Mouse (Mus musculus): ENCODE measurements around the gene Lgr4. TPM values are rescaled to one million over a fixed set of nuclear protein-coding genes. Genes with fewer than 3 reads are reported as not detected.

Gene Lgr4
- polyA plus RNA-seq, 1 experiment from 2014 or later = 10.7 TPM

GRCm38 (mm10) chr2:109987946-109988345, 70.5 kb downstream of the Lgr4 start:
- Histone ChIP-seq H3K4me1 (replicated peaks) (peaks cover 64% of the 10 kb centered on the region), H3K9ac (no peak overlapping the region), H3K9me3 (no peaks in the 10 kb centered on the region), H3K27ac (replicated peaks) (no peak overlapping the region), H3K4me3 (no peak overlapping the region), H3K27me3 (no peaks in the 10 kb centered on the region), H3K4me2 (no peak overlapping the region), H3K36me3 (no peaks in the 10 kb centered on the region)
- 48% methylated on average over 5 of the region's 5 CpGs for WGBS
- no peak for ATAC-seq (ENCODE audit: low read depth)

GRCm38 (mm10) chr2:109989196-109989595, 71.7 kb downstream of the Lgr4 start:
- H3K4me2 ChIP-seq = no peak overlapping the region
- H3K27me3 ChIP-seq = no peaks in the 10 kb centered on the region
- no peaks in the 10 kb centered on the region for H3K36me3 ChIP-seq
- H3K4me1 ChIP-seq (replicated peaks) = peaks cover 64% of the 10 kb centered on the region
- 3% methylated on average over 3 of the region's 3 CpGs for WGBS
- H3K27ac ChIP-seq (replicated peaks) = peak overlapping the region; percentile 29
- H3K4me3 ChIP-seq = no peak overlapping the region
- H3K9me3 ChIP-seq = no peaks in the 10 kb centered on the region
- H3K9ac ChIP-seq = no peak overlapping the region
- ATAC-seq (ENCODE audit: low read depth) = peak; percentile 67

GRCm38 (mm10) chr2:109989679-109990473, 72.4 kb downstream of the Lgr4 start:
- Histone ChIP-seq H3K4me2 (no peak overlapping the region), H3K27ac (replicated peaks) (peak overlapping the region; percentile 29)
- no peak for ATAC-seq (ENCODE audit: low read depth)

GRCm38 (mm10) chr2:109991754-109992153, 74.3 kb downstream of the Lgr4 start:
- H3K9ac ChIP-seq = no peak overlapping the region
- no peak overlapping the region for H3K4me2 ChIP-seq
- no peaks in the 10 kb centered on the region for H3K27me3 ChIP-seq
- ATAC-seq (ENCODE audit: low read depth) = no peak
- 83% methylated on average over 1 of the region's 1 CpGs for WGBS
- no peak overlapping the region for H3K27ac ChIP-seq (replicated peaks)
- H3K36me3 ChIP-seq = no peaks in the 10 kb centered on the region
- no peak overlapping the region for H3K4me3 ChIP-seq
- peaks cover 66% of the 10 kb centered on the region for H3K4me1 ChIP-seq (replicated peaks)
- H3K9me3 ChIP-seq = no peaks in the 10 kb centered on the region

More at GRCm38 (mm10) chr2:109989679-109990473, 72.4 kb downstream of the Lgr4 start:
- Histone ChIP-seq H3K9ac (no peak overlapping the region), H3K4me3 (no peak overlapping the region), H3K27me3 (no peaks in the 10 kb centered on the region), H3K36me3 (no peaks in the 10 kb centered on the region), H3K4me1 (replicated peaks) (peaks cover 66% of the 10 kb centered on the region), H3K9me3 (no peaks in the 10 kb centered on the region)
- 28% methylated on average over 8 of the region's 8 CpGs for WGBS

- WGBS = 45% methylated on average over 11 of the region's 11 CpGs
- Histone ChIP-seq H3K27ac (replicated peaks) (no peak overlapping the region), H3K36me3 (no peaks in the 10 kb centered on the region), H3K9me3 (no peaks in the 10 kb centered on the region), H3K9ac (no peak overlapping the region), H3K4me1 (replicated peaks) (peaks cover 57% of the 10 kb centered on the region), H3K27me3 (no peaks in the 10 kb centered on the region), H3K4me3 (no peak overlapping the region), H3K4me2 (no peak overlapping the region)
- ATAC-seq (ENCODE audit: low read depth) = no peak
Measured at GRCm38 (mm10) chr2:109992448-109993073, 75.1 kb downstream of the Lgr4 start.

GRCm38 (mm10) chr2:109993404-109993803, 76.0 kb downstream of the Lgr4 start:
- Histone ChIP-seq H3K27me3 (no peaks in the 10 kb centered on the region), H3K36me3 (no peaks in the 10 kb centered on the region), H3K9me3 (no peaks in the 10 kb centered on the region), H3K27ac (replicated peaks) (no peak overlapping the region), H3K4me2 (no peak overlapping the region), H3K4me1 (replicated peaks) (peaks cover 49% of the 10 kb centered on the region), H3K4me3 (no peak overlapping the region), H3K9ac (no peak overlapping the region)
- no peak for ATAC-seq (ENCODE audit: low read depth)

- WGBS = 42% methylated on average over 2 of the region's 2 CpGs
- no peak for ATAC-seq (ENCODE audit: low read depth)
- Histone ChIP-seq H3K27me3 (no peaks in the 10 kb centered on the region), H3K36me3 (no peaks in the 10 kb centered on the region), H3K4me3 (no peak overlapping the region), H3K4me2 (no peak overlapping the region), H3K9me3 (no peaks in the 10 kb centered on the region), H3K4me1 (replicated peaks) (peaks cover 32% of the 10 kb centered on the region), H3K9ac (no peak overlapping the region), H3K27ac (replicated peaks) (no peak overlapping the region)
Measured at GRCm38 (mm10) chr2:109995061-109995460, 77.6 kb downstream of the Lgr4 start.

- Histone ChIP-seq H3K9ac (no peak overlapping the region), H3K4me3 (no peak overlapping the region), H3K4me1 (replicated peaks) (peaks cover 23% of the 10 kb centered on the region), H3K27me3 (no peaks in the 10 kb centered on the region), H3K27ac (replicated peaks) (no peak overlapping the region), H3K9me3 (no peaks in the 10 kb centered on the region), H3K36me3 (no peaks in the 10 kb centered on the region; the same call in 1 of the 2 replicates), H3K4me2 (no peak overlapping the region)
- WGBS = 40% methylated on average over 12 of the region's 12 CpGs
- ATAC-seq (ENCODE audit: low read depth) = no peak
Measured at GRCm38 (mm10) chr2:109996411-109996810, 79.0 kb downstream of the Lgr4 start.

GRCm38 (mm10) chr2:110004668-110005067, 87.2 kb downstream of the Lgr4 start:
- Histone ChIP-seq H3K27me3 (no peaks in the 10 kb centered on the region), H3K4me3 (no peak overlapping the region), H3K9ac (no peak overlapping the region), H3K4me1 (replicated peaks) (no peaks in the 10 kb centered on the region), H3K9me3 (no peaks in the 10 kb centered on the region), H3K27ac (replicated peaks) (no peak overlapping the region), H3K36me3 (peaks cover 30% of the 10 kb centered on the region), H3K4me2 (no peak overlapping the region)
- ATAC-seq (ENCODE audit: low read depth) = no peak
- 50% methylated on average over 1 of the region's 1 CpGs for WGBS

- WGBS = 82% methylated on average over 3 of the region's 3 CpGs
- no peaks in the 10 kb centered on the region for H3K4me1 ChIP-seq (replicated peaks)
- no peaks in the 10 kb centered on the region for H3K27me3 ChIP-seq
- H3K36me3 ChIP-seq = peaks cover 30% of the 10 kb centered on the region
- H3K27ac ChIP-seq (replicated peaks) = no peak overlapping the region
- no peak overlapping the region for H3K4me3 ChIP-seq
- no peak overlapping the region for H3K4me2 ChIP-seq
- H3K9me3 ChIP-seq = no peaks in the 10 kb centered on the region
- no peak for ATAC-seq (ENCODE audit: low read depth)
- no peak overlapping the region for H3K9ac ChIP-seq
Measured at GRCm38 (mm10) chr2:110005164-110005563, 87.7 kb downstream of the Lgr4 start.

GRCm38 (mm10) chr2:110005596-110006239, 88.3 kb downstream of the Lgr4 start:
- Histone ChIP-seq H3K36me3 (peaks cover 30% of the 10 kb centered on the region), H3K9ac (no peak overlapping the region), H3K9me3 (no peaks in the 10 kb centered on the region), H3K4me1 (replicated peaks) (no peaks in the 10 kb centered on the region), H3K27me3 (no peaks in the 10 kb centered on the region), H3K4me3 (no peak overlapping the region), H3K27ac (replicated peaks) (no peak overlapping the region), H3K4me2 (no peak overlapping the region)
- 88% methylated on average over 3 of the region's 3 CpGs for WGBS
- ATAC-seq (ENCODE audit: low read depth) = no peak
